Mouse (Mus musculus) heart, adult 2 months (tissue): ENCODE data around the gene Stxbp3.

Experiments
- CTCF ChIP-seq: fragments of 200-600 bp; IDR thresholded peaks from 2 replicates; pipeline ENCODE4 v1.8.1; 2022; ENCODE audit warnings: antibody characterized with exemption, mild to moderate bottlenecking, moderate library complexity
- EP300 ChIP-seq: fragments of 200-500 bp; IDR thresholded peaks from 2 replicates; pipeline ENCODE4 v1.6.1; 2011; ENCODE audit warnings: low read depth, low read length, control low read depth; ENCODE audit not compliant: insufficient read depth
- POLR2A ChIP-seq: fragments of 200-500 bp; IDR thresholded peaks from 2 replicates; pipeline ENCODE4 v1.6.1; 2011; ENCODE audit warnings: mild to moderate bottlenecking, low read depth, low read length, control low read depth; ENCODE audit not compliant: insufficient read depth

DNA sequence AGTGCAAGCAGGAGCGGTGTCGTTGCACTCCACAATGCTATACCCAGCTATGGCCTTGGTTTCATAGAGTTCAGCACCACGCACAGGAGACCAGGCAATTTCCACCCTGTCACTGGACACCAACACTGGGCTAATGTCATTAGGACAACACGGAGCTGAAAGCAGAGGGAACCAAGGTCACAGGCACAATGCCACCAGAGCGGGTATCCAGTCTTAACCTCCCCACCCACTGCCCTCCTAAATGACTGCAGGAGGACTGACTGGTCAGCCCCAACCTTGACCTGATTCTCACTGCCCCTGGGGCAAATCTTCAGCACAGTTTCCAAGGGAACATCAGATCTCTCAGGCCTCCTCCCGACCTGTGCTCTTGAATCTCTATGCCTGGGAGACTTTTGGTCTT, 30.3 kb upstream of the Stxbp3 start:
- TF ChIP-seq CTCF (no peak), POLR2A (no peak), EP300 (no peak)
